Mouse (Mus musculus) neutrophil, adult 5-6 weeks (primary cell): ENCODE measurements around the gene Dnlz. TPM values are rescaled to one million over a fixed set of nuclear protein-coding genes. Genes with fewer than 3 reads are reported as not detected.

Source experiments
- ATAC-seq: fragments of 151-379, 151-347 bp; 2 replicates; pipeline ENCODE4 v1.8.0; 2017; ENCODE audit warnings: mild to moderate bottlenecking, moderate TSS enrichment; ENCODE audit not compliant: insufficient number of reproducible peaks, poor library complexity, low FRiP score, severe bottlenecking; ENCODE audit errors: extremely low read depth
- total RNA-seq: library from RNA; stranded (forward); fragments of 200-1000 nt; gene quantifications from 2 replicates; pipeline ENCODE4 v1.2.3, GENCODE M21; 2017

Gene Dnlz
- total RNA-seq, 1 experiment from 2014 or later, result 6.2 TPM

- peak; percentile 40 for ATAC-seq
Measured at GRCm38 (mm10) chr2:26359983-26360382, 8.1 kb upstream of the Dnlz start.

GRCm38 (mm10) chr2:26358667-26359320 is 6.9 kb upstream of the Dnlz start:
- ATAC-seq, result no peak

- no peak for ATAC-seq
Measured at GRCm38 (mm10) chr2:26357484-26357883, 5.6 kb upstream of the Dnlz start.

- ATAC-seq, result no peak
Measured at GRCm38 (mm10) chr2:26356678-26357077, 4.8 kb upstream of the Dnlz start.

GRCm38 (mm10) chr2:26356231-26356630 is 4.3 kb upstream of the Dnlz start:
- no peak for ATAC-seq

- no peak for ATAC-seq
Measured at GRCm38 (mm10) chr2:26354401-26354800, 2.5 kb upstream of the Dnlz start.

- no peak for ATAC-seq
Measured at GRCm38 (mm10) chr2:26353066-26353980, 1.4 kb upstream of the Dnlz start.

GRCm38 (mm10) chr2:26352291-26352910 is 491 bp upstream of the Dnlz start:
- no peak for ATAC-seq

- ATAC-seq, result no peak
Measured at GRCm38 (mm10) chr2:26348241-26348640, 3.7 kb downstream of the Dnlz start.

GRCm38 (mm10) chr2:26342609-26343490 is 9.1 kb downstream of the Dnlz start:
- no peak for ATAC-seq

GRCm38 (mm10) chr2:26342044-26342443 is 9.9 kb downstream of the Dnlz start:
- ATAC-seq, result no peak

GRCm38 (mm10) chr2:26341510-26341981 is 10.4 kb downstream of the Dnlz start:
- ATAC-seq, result no peak

GRCm38 (mm10) chr2:26339204-26339551 is 12.7 kb downstream of the Dnlz start:
- ATAC-seq, result no peak

- ATAC-seq, result no peak
Measured at GRCm38 (mm10) chr2:26338302-26339203, 13.4 kb downstream of the Dnlz start.

- ATAC-seq, result no peak
Measured at GRCm38 (mm10) chr2:26330702-26331101, 21.2 kb downstream of the Dnlz start.

GRCm38 (mm10) chr2:26330056-26330468 is 21.8 kb downstream of the Dnlz start:
- no peak for ATAC-seq

GRCm38 (mm10) chr2:26329402-26329801 is 22.5 kb downstream of the Dnlz start:
- no peak for ATAC-seq

- no peak for ATAC-seq
Measured at GRCm38 (mm10) chr2:26327852-26328251, 24.1 kb downstream of the Dnlz start.
